Mouse (Mus musculus): ENCODE measurements around the gene Gdnf.

Gdnf gene

DNA sequence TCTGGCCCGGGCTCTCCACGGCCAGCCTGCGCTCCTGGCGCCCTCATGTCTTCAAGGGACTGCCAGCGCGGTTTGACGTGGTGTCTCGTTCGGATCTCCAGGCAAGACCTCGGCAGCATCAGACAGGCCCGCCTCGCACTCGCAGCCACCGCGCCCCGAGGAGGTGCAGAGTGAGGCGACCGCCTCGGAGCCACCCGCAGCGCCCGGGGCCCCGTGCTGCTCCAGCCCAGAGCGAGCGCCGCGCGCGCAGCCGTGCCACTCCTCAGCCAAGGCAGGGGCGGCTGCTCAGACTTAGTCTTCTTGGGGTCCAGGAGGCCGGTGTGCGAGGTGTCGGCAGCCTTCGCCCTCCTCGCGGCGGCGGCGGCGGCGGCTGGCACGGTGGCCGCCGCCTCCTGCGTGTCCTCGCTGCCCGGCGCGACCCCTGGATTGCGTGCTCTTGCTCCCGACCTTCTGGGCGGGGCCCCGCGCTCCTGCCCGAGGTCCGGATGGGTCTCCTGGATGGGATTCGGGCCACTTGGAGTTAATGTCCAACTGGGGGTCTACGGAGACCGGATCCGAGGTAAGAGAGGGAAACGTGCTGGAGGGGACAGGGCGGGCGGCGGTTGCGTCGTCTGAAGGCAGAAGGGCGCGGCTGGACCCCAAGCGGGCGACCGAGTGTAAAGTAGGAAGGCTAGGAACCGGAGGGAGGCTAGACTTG is at the start of gene Gdnf:
Gene Gdnf (plus strand): TSS at position 291 of the 697 bp plus-strand sequence.
- in situ Hi-C loops (cut with MboI, MseI), result loop anchor here (5.0 kb wide), 1 partner anchor 358 kb away; no protein-coding TSS in a partner anchor

GRCm38 (mm10) chr15:7767166-7767565 is 43.5 kb upstream of the Gdnf start:
- in situ Hi-C loops (cut with MboI, MseI), result no loop called here

DNA sequence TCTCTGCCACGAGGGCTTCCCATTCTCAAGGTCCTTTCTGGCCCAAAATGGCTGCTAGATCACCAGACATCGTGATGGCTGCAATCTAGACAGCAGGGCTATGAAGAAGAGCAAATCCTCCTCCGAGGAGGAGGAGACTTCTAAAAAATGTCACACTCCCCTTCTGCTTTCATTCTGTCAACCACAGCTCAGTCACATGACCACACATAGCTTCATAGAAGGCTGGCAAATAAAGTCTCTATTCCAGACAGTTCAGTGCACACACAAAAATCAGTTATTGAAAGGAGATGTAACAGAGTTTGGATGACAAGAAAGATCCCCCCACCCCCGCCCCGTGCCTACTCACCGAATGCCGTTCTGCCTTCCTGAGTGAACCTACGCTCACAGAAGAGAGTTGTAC is 37.7 kb upstream of the Gdnf start:
- in situ Hi-C loops (cut with MboI, MseI), result no loop called here

- in situ Hi-C loops (cut with MboI, MseI), result no loop called here
Measured at GRCm38 (mm10) chr15:7781517-7781916, 29.1 kb upstream of the Gdnf start.

GRCm38 (mm10) chr15:7809841-7810391 is 730 bp upstream of the Gdnf start:
- in situ Hi-C loops (cut with MboI, MseI), result loop anchor here (5.0 kb wide), 1 partner anchor 358 kb away; no protein-coding TSS in a partner anchor

GRCm38 (mm10) chr15:7811253-7811625 is 593 bp downstream of the Gdnf start:
- in situ Hi-C loops (cut with MboI, MseI), result loop anchor here (5.0 kb wide), 1 partner anchor 359 kb away; no protein-coding TSS in a partner anchor

GRCm38 (mm10) chr15:7811856-7812733 is 1.4 kb downstream of the Gdnf start:
- in situ Hi-C loops (cut with MboI, MseI), result loop anchor here (5.0 kb wide), 1 partner anchor 360 kb away; no protein-coding TSS in a partner anchor

DNA sequence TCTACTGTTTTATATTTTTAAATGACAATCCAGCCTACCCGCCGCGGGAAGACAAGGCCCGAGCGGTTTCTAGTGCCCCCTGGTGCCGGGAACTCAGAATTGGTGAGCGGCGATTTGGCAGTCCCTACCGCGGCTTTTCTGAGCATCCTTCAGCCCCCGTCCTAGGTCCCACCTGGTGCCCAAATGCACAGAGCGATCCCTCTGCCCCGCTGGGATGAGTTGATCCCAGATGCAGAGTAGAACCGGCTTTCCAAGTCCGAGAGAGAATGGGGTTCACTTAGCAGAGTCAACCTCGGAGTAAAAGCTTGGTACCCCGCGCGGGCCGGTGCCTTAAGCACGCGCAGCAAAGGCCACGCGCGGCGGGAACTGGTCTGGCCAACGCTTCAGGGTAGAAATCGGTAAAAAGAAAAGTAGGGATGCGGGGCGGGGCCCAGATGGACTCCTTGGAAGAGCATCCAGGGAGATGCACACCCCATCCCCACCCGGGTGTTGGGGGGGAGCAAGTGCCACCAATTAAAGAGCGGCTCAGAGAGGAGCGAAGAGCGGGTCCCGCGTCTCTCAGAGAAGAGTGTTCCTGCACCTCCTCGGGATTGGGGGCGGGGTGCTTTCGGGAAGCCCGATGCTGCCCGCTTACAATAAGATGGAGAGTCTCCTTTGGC is 2.4 kb downstream of the Gdnf start:
- in situ Hi-C loops (cut with MboI, MseI), result loop anchor here (5.0 kb wide), 1 partner anchor 361 kb away; no protein-coding TSS in a partner anchor

DNA sequence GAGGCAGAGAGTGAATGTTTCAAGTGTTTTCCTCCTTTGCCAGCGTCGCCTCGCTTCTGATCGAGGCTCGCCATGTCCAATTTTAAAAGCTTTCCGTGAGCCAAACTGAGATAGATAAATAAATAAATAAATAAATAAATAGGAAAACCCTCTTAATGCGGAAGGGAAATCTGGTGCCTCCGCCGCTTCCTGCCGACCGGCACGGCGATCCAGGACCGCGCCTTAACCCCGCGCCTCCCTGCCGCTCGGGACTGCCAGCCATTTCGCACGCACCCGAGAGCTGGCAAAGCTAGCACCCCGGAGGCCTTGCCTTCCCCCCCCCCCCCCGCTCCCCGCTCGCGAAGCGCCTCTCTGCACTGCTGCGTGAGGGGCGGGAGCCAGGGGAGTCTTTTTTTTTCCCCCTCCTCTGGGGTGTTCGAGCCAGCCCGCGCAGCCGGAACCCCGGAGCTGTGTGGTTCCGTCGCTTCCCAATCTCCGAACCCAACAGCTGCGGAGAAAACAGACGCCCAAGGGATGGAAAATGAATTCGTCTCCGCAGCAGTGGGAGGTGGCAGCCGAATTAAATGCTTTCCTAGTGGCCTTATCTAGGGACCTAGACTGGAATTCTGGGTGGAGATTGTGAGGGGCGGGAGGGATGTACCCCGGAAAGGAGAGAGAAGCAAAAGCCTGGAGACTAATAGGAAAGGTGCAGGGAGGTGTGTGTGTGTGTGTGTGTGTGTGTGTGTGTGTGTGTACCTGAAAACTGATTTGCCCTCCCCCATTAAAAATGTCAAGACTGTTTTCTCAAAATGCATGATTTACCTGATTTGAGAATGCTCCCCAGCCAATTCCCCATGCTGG is 3.1 kb downstream of the Gdnf start:
- in situ Hi-C loops (cut with MboI, MseI), result loop anchor here (5.0 kb wide), 1 partner anchor 361 kb away; no protein-coding TSS in a partner anchor

- in situ Hi-C loops (cut with MboI, MseI), result loop anchor here (5.0 kb wide), 1 partner anchor 362 kb away; no protein-coding TSS in a partner anchor
Measured at GRCm38 (mm10) chr15:7814371-7814680, 3.7 kb downstream of the Gdnf start.

DNA sequence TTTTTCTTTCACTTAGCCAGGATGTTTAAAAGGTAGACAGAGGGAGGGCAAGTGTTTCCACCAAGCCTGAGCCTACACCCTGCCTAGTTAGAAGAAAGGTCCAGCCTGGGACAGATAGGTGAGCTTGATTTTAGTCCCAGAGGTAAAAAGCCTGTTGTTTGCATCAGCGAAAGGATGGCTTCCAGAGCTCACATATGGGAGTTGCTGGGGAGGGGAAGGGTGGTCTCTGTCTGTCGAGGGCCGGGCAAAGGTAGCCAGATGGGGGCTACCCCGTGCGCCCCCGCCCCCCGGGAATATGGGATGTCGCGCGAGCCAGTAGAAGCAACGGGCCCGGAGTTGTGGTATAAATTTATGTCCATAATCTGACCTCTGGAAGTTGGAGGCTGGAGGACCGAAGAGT is 4.3 kb downstream of the Gdnf start:
- in situ Hi-C loops (cut with MboI, MseI), result loop anchor here (5.0 kb wide), 1 partner anchor 363 kb away; no protein-coding TSS in a partner anchor

DNA sequence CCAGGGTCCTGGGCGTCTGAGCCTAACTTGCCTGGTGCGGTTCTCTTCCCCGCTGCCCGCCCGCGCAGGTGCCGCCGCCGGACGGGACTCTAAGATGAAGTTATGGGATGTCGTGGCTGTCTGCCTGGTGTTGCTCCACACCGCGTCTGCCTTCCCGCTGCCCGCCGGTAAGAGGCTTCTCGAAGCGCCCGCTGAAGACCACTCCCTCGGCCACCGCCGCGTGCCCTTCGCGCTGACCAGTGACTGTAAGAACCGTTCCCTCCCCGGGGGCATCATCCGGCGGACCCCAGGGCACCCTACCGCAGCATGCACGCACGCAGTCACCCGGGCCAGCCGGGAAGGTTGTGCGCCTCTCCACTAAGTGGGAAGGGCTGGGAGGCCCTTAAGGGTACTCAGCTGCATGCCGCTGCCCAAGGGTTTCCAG is 4.9 kb downstream of the Gdnf start:
- in situ Hi-C loops (cut with MboI, MseI), result no loop called here

DNA sequence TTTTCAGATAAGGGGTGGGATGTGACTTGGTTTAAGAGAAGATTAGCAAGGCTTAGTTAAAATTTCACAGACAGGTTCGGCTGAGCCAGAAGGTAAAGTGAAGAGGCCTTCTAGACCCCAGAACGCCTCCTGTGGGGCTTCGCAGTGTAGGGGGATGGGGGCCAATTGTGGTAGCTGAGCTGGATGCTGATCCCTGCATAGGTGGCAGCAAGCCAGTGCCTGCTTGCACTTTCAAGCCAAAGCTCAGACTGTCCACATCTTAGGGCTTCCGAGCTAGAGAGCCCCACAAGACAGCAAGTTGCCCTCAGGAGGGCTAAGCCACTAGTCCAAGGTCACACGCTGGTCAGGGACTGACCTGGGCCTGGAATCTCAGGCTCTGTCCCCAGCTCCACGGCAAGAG is 13.2 kb downstream of the Gdnf start:
- in situ Hi-C loops (cut with MboI, MseI), result no loop called here

GRCm38 (mm10) chr15:7825530-7825929 is 14.9 kb downstream of the Gdnf start:
- in situ Hi-C loops (cut with MboI, MseI), result no loop called here

DNA sequence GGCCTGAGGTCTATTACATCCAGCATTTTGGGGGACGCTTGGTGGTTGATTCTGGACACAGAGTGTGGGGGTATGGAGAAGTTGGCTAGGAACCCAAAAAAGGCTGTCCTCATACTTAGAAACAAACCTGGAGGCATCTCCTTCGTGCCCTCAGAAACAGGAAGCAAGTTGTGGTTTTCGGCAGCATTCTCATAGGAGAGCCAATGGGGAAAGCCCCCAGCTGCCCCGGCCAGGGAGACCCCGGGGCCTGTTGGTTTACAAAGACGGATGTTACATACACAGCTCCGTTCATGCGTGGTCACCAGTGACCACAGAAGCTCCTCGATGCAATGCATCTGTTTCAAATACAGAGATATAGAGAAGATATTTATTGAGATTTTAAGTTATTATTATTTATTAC is 24.8 kb downstream of the Gdnf start:
- in situ Hi-C loops (cut with MboI, MseI), result no loop called here

GRCm38 (mm10) chr15:7838060-7838920 is 27.6 kb downstream of the Gdnf start:
- in situ Hi-C loops (cut with MboI, MseI), result no loop called here

DNA sequence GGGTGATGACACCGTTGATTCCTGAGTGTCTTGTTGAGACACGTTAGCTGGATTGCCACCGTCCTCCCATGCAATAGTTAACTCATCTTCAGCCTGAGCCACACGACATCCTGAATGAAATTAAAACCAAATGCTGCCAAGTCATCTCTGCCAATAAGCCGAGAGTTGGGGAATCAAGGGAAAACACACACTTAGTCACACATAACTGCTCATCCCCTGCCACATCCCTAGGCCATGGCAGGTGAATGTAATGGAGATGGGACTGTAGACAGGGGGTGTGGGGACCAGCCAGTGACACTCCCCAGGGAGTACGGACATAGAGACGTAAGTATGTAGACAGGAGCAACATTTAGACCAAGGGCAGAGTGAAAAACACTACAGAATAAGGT is 28.3 kb downstream of the Gdnf start:
- in situ Hi-C loops (cut with MboI, MseI), result no loop called here

- in situ Hi-C loops (cut with MboI, MseI), result no loop called here
Measured at GRCm38 (mm10) chr15:7841664-7842063, 31.0 kb downstream of the Gdnf start.

DNA sequence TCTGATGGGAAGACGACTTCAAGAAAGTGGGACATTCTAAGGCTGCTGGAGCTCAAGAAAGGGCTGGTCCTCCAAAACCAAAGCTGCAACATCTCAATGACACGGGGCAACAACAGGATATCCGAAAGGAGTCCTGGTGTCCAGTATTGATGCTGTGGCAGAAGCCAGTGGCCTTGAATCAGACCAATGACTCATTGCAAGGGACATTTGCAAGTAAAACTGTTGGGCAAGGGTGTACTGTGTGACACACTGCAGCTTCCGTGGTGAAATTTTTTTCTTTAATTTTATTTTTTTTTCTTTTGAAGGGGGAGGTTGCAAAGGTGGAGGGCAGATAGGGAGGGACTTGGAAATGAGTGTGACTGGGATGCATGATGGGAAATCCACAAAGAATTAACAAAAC is 31.8 kb downstream of the Gdnf start:
- in situ Hi-C loops (cut with MboI, MseI), result no loop called here

- in situ Hi-C loops (cut with MboI, MseI), result no loop called here
Measured at GRCm38 (mm10) chr15:7857418-7857817, 46.8 kb downstream of the Gdnf start.
